Mouse (Mus musculus) left cerebral cortex, adult 9 months (tissue): ENCODE results near the gene Dock1.

Source experiments
- DNase-seq, 2 experiments: peaks; one replicate each; pipeline ENCODE4 v3.0.0; 2022; ENCODE audit warnings: low spot score in 2 of 2

Dock1 gene

DNA sequence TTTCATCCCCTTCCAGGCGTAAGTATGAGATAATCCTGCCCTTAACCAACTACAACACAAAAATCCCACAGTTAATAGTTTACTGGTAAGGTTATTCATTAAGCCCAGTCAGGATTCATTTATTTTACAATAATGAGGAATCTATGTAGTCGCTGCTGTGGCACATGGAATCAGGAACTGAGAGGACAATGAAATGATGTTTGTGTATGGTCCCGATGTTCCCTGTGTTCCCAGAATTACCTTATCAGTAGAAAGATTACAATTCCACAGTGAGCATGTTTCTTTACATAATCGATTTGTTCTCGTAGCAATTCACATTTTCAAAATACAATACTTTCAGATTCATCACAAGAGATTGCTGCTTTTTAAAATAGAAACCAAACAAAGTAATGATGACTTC, 83.0 kb downstream of the Dock1 start:
- DNase-seq, result no peak

DNA sequence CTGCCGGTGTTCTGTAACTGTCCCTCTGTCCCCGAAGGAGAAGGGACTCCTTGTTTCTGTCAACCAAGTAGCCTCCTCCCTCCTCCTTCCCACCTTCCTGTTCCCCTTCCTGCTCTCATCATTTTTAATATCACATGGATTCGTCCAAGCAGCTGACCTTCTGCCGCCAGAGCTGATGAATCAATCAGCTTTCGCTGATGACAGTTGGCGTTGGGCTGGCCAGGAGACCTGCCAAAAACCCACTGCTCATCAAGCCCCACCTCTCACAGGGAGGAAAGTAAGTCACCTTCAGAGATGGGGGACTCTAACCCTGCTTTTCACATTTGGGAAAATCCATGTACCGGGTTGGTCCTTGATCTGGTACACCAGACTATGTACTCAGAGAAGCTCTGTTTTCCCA, 87.2 kb downstream of the Dock1 start:
- no peak for DNase-seq

DNA sequence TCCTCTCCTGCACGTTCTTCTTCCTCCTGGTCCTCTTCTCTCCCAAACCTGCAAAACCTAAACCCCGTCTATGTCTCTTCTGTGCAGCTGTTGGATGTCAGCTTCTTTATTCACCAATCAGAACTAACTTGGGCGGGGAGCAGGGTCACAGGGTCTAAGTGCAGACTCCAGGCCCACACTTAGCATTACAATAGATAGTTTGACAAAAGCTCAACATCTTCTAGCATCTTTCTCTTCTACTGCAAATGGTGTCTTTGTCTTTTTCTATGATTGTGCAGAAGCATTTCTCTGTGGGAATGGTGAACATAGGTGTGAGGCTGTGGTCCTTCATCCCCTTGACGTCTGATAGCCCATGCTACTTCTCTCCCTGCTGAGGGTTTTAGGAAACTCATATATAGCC, 91.3 kb downstream of the Dock1 start:
- no peak for DNase-seq

DNA sequence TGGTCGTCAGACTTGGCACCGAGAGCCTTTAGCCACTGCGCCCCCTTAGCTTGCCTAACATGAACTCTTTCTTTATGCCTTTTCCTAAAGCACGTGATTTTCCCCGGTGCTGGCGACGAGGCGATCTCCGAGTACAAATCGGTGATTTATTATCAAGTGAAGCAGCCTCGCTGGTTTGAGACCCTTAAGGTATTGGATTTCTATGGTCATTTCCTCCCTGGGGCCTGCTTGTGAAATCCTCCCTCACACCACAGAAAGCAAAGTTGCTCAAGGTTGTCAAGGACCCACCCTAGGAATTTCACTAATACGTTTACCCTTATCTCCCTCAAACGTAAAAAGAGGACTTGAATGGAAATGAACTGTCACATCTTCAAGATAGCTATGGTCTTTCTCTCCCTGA, 94.7 kb downstream of the Dock1 start:
- DNase-seq, result no peak

DNA sequence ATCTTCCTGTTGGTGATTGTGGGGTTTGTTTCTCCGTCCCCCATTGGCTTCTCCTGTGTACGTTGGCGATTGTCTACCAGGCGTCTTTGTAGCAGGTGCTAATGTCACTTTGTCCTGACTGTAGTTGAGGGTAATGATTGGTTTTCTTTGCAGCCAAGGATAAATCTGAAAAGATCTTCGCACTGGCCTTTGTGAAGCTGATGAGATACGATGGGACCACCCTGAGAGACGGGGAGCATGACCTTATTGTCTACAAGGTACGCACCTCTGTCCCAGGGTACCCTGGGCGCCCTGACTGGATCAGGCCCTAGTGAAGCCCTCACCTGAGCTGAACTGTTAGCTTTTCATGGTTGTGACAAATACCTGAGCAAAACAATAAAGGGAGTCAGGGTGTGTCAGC, 100.9 kb downstream of the Dock1 start:
- no peak for DNase-seq

DNA sequence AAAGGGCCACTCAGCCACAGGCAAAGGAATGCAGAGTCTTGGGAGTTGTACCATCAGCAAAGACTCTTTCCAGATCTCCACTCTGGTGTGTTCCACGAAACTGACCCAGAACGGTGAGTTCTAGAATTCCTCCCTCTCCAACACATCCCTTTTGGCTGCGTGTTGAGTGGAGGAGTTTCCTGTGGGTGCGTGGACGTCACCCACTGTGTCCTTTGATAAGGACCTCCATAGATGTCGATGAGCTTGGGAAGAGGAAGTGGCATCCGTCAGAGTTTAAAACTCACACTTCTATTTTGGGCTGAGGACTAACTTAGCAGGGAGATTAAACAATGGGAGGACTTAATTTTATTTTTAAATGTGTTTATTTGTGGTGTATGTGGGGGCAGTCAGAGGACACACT, 101.9 kb downstream of the Dock1 start:
- DNase-seq, result no peak

DNA sequence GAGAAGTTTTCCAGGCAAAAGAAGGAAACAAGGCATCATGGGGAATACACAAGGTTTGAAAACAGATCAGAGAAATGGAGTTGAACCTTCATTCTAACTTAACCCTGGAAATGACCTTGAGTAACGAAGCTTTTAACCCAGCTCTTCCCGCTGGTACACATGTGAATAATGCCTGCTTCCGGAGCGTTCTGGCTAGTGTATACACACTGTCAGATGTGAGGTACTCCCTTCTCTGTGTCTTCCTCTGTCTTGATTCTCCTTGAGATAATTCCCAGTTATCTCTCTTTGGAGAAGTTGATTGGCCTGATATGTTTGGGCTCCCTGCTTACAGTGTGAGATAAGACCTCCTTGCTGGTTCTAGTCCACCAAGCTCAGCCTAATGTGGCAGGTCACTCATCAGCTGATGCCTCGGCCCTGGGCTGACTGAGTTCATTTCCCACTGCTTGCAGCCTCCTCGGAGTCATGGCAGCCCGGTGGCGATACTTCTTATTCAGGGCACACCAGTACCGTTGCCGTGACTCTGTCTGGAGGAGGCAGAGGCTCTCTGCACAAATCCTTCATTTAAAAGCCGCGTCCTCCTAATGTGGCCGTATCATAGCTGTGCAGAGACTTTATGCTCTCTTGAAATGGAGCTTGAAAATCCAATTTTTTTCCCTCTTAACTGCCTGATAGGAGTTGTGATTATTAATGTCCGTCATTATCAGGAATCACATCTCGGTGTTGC, 102.6 kb downstream of the Dock1 start:
- no peak for DNase-seq

DNA sequence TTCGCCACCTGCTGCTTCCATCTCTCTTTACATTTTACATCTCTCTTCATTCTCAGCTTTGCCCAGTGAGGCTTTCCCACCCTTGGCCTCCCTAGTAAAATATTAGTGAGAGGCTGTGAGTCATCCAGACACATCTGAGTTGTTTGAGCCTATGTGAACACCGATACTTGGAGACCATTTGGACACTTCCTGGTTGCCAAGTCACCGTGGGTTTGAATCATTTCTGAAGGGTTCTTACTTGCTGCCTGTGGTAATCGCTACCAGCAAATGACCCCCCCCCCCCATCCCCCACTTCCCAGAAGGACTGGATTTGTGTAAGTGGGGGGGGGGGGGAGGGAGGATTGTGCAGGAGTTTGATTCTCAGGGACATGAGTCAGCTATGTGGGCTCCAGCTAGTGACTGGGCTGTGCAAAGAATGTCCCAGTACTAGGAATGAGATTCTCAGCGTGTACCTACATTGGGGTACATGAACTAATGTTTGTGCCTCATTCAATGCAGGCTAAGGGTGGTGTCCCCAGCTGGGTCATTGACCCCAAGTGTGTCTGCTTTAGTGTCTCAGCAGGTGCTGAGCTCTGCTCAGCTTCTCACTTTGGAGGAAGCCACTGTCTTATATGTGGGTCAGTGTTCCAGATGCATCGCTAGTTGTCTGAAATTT, 103.4 kb downstream of the Dock1 start:
- peak in 1 of 2 experiments; percentile 10 for DNase-seq

DNA sequence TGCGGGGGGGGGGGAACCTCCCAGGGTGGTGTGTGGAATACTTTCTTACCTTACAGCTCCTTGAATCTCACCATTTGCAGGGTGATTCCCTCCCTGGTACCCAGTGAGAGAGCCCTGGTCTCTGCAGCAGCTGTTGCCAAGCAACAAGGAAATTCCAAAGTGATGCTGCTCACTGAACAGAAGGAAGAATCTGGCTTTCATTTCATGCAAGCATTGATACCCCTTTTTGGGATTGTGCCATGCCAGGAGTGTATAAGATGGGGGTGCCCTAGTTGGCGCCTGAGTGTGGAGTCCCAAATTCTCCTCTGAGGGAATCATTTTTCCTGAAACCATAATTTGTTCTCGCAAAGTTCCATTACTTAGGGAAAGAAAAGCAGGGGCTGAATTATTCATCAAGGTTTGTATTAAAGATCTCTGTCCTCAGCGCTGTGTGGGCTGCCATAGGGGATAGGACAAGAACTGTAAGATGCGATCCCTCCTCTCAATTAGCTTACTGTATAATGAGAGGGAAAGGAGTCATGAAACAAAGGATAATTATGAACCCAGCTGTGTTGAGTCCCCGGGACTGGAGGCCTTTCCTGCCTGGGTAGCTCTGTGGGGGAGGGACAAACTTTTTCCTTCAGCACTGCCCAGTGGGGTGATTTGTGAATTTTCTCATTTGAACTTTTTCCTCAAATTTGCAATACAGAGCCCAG, 104.2 kb downstream of the Dock1 start:
- peak in 1 of 2 experiments; percentile 56 for DNase-seq

DNA sequence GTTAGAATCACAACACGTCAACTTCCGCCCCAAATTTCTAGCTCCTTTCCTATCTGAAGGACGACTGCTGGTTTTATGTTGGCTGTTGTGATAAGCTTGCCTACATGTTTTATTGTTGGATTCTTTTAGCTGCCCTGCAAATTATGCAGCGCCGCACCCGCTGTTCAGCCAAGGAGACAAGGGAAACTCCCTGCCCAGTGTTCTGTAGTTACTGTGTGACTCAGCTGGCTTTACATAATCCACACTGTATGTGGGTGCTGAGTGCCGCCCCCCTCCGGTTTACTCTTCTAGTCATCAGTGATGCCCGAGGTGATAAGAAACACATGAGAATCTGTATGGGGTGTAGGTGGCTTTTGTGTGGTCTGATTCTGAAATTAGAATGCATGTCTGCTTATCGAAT, 105.2 kb downstream of the Dock1 start:
- peak; percentile 76 to 85 for DNase-seq

DNA sequence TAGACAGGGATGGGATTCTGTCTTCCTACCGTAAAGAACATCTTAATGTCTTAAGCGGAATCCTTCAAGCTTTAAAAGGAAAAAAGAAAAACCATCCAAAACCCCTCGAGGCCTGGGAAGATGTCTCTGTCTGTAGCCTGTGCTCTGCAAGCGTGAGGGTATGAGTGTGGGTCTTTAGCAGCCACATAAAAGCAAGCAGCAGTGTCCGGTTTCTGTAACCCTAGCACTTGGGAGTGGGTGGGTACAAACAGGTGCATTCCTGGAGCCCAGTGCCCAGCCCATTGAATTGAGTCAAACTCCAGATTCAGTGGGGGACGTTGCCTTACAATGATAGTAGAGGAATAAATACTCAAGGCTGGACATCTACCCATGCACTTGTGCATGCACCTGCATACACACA, 105.9 kb downstream of the Dock1 start:
- no peak for DNase-seq

DNA sequence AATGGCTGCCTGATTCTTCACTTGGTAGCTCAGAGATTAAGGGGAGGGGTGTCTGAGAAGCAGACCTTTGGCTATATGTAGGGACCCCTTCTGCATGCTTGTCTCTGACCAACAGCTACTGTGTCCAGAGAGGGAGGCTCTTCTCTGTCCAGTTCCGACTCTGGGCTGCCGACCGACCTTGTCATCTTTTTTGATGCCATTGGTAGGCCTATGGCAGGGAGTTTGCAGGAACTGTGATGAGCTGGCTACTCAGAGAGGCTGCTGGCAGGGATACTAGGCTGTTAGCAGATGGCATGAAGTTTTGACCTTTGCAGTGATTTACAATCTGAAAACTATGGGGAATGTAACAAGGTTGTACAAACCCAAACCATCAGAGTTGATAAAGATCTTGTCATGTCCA, 109.3 kb downstream of the Dock1 start:
- DNase-seq, result no peak

DNA sequence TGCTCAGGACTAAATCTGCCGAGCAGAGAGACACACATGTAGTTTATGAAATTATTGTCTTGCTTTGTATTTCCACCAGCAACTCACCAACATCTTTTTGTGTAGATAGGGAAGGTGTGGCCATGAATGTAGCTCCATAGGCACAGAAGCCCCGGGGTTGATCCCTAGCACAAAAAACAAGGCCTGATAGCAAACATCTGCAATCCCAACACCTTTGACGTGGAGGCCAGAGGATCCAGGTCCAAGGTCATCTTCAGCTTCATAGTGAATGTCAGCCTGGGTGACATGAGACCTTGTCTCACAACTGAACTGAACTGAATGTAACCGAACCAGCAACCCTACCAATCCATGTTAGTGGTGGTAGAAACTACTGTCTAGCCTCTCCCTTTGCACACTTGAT, 116.7 kb downstream of the Dock1 start:
- DNase-seq, result no peak

DNA sequence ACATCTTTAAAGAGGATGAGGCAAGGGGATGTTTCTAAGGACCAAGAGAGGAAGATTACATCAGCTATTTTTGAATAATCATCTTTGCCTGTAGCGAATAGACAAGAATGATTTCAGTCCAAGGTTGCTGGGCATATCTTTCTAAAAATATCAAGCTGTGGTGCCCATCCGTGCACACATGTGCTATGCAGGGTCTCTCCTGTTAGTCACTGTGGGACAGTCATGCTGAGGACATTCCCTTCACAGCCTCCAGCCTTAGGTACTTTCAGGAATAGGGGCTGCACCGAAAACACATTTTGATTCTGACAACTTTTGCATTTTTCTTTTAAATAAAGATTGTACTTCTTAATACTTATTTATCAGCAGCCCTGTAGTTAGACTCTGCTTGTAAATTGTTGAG, 124.4 kb downstream of the Dock1 start:
- DNase-seq, result no peak

DNA sequence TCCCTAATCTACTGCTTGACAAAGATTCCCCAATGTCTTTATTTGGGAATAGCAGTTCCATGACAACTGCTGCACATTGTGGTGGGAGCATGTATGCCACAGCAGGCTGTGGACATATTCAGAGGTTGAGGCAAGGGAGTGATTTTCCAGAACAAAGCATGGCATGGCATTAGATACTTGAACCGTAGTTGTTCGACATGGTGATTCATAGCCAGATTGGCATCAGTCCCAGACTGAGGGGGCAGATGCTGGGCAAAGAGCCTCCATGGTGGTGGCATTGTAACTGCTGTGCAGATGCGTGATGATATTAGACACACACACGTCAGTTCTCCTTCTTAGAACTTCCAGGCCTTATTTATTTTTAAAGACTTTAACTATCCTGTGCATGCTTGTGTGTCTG, 129.6 kb downstream of the Dock1 start:
- DNase-seq, result peak in 1 of 2 experiments; percentile 58

DNA sequence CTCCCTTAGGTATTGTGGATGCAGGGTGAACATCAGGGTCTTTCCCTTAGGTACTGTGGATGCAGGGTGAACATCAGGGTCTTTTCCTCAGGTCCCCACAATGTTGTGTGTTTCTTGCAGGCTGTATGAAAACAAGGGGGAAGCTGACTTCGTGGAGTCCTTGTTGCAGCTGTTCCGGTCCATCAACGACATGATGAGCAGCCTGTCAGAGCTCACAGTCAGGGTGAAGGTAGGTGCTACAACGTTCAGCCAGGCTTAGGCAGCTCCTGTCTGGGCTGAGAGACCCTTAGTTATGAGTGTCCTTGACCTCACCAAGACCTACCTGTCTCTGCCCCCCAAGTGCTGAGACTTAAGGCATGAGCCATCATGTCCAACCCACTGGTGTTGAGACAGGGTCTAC, 134.0 kb downstream of the Dock1 start:
- DNase-seq, result no peak

DNA sequence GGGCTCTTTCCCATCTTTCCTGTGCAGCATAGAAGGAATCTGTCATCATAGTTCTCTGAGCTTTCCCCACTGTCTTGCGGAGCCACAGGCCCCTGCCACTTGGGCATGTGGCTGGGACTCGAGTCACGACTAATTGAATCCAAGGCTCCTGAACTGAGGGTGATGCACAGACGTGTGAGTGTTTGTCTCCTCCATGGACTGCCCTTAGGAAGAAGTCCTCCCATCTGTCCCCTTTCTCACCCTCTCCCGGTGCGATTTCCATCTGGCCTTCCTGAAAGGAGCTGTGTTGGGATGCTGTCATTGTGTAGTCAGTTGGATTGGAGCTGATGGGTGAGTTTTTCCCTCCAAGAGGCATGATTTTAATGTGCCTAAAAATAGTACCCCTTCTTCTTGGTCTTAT, 136.3 kb downstream of the Dock1 start:
- no peak for DNase-seq

DNA sequence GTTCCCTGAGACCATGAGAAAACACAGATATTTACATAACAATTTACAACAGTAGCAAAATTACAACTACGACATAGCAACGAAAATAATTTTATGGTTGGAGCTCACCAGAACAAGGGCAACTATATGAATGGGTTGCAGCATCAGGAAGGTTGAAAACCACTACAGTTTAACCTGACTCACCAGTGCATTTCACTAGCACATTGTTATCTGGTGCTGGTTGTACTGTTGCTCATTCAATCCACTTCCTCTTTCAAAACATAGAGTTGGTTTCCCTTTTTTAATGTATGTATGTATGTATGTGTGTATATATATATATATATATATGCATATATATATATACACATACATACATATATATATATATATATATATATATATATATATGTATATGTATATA, 138.0 kb downstream of the Dock1 start:
- DNase-seq, result no peak

DNA sequence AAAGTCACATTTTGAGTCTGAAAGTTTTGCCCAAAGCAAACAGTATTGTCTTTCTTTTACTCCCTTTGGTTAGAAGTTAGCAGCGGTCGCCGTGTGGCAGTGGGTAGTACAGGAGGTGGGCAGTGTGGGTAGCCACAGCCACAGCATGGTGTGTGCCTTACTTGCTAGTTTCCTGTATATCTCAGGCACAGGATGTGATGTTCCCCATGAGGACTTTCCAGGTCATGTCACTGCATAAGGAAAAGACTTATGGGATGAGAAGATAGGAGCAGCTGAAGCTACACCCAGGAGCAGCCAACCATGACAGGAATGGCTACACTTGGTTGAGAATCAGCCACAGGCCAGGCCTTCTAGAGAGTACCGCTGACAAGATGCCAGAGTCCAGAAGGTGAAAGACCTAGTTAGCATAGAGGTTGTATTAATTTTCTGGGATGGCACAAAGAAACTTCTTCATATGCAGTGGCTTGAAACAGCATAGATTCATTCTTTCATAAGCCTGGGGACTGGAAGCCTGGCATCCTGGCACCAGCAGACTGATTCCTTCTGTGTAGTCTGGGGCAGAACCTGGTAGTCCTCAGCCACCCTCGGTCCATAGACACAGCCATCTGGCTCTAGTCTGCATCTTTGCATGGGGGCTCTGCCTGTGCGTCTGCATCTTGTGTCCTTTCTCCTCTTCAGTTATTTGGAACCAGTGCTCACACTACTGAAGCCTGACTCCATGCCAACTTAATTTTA, 139.0 kb downstream of the Dock1 start:
- DNase-seq, result no peak

DNA sequence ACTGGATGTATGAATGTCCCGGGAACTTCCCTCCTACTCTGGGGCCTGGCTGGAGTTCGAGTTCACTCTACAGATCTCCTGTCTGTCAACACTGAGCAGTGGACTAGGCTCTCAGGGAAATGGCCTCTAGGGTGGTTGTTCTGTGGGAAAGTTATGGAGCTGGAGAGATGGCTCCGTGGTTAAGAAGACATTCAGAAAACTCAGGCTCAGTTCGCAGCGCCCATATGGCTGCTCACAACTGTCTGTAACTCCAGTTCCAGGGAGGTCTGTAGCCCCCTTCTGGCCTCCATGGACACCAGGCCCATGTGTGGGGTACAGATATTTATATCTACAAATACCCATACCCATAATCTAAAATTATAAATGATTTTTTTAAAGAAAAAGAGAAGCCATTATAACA, 148.0 kb downstream of the Dock1 start:
- no peak for DNase-seq

DNA sequence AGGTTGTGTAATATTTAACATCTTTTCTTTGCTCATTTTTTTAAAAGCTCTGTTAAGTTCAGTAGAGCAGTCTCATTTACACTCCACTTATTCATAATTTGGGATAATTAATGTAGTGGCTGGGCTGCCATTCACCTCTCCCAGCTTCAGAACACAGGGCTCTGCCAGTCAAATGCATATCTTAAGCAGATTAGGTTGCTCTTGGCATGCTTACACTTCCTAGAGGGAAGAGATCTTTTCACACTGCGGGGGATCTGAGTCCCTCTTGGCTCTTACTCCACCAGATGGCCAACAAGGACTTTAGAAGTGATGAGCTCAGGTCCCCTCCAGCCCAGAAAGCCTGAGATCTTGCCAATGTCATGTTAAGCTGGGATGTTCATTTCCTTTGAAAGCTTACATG, 150.8 kb downstream of the Dock1 start:
- DNase-seq, result no peak

DNA sequence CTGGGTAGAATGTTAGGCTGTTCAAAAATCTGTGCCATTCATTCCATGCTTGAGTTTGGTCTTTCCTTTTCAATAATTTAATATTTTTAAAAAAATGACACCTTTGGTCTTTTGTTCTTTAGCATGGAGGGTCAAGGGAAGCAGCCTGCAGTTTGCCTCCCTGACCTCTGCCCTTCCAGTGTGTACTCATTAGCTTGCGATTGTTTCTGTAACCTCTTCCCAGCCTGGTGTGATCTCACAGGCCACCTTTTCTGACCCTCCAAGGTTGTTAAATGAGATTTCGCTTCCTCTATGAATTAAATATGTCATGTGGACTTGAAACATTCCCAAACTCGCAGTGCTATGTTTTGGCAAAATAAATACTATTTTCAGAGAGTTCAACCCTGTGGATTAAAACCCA, 151.6 kb downstream of the Dock1 start:
- DNase-seq, result no peak

DNA sequence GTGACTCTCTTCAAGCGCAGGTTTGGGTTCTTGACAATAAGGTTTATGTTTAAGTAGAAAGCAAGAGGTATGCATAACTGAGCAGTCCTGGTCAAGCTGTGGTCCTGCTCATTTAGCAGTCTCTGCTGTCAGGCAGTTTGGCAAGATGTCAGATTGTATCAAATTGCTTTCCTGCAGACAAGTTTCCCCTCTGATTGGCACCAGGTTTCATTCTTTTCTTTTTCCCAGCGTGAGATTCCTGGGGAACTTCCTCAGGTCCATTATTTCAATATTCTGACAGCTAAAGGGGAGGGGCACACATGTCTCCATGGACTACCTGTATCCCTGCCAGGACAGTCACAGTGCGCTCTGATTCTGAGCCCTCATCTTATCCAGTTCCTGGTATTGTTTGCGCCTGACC, 153.4 kb downstream of the Dock1 start:
- DNase-seq, result no peak
